Mouse (Mus musculus): ENCODE measurements around the gene Psd. TPM values are rescaled to one million over a fixed set of nuclear protein-coding genes. Genes with fewer than 3 reads are reported as not detected.

Gene Psd
- polyA plus RNA-seq, 1 experiment from 2014 or later, result 54.7 TPM

- Histone ChIP-seq H3K9me3 (no peaks in the 10 kb centered on the region), H3K9ac (peak overlapping the region; percentile 82), H3K4me2 (peak overlapping the region; percentile 75), H3K4me1 (peaks cover 10% of the 10 kb centered on the region), H3K36me3 (no peaks in the 10 kb centered on the region), H3K27me3 (replicated peaks) (no peaks in the 10 kb centered on the region), H3K27ac (peak overlapping the region; percentile 63; the same call in 1 of the 2 replicates), H3K4me3 (replicated peaks) (peak overlapping the region; percentile 84)
- ATAC-seq (ENCODE audit: insufficient read depth, low FRiP score, low read depth), result no peak
- 37% methylated on average over 15 of the region's 15 CpGs for WGBS
Observed at GRCm38 (mm10) chr19:46337719-46338330, 10.9 kb upstream of the Psd start.

- Histone ChIP-seq H3K36me3 (0 out of 2 replicates have a peak, but pooled peaks cover 5% of the 10 kb centered on the region), H3K4me2 (no peak overlapping the region), H3K27ac (no peak overlapping the region), H3K4me3 (replicated peaks) (no peak overlapping the region), H3K4me1 (peaks cover 14% of the 10 kb centered on the region), H3K9me3 (no peaks in the 10 kb centered on the region), H3K27me3 (replicated peaks) (no peaks in the 10 kb centered on the region), H3K9ac (no peak overlapping the region)
- ATAC-seq (ENCODE audit: insufficient read depth, low FRiP score, low read depth), result no peak
- WGBS, result 88% methylated on average over 3 of the region's 3 CpGs
Observed at GRCm38 (mm10) chr19:46333906-46334305, 7.0 kb upstream of the Psd start.

- no peaks in the 10 kb centered on the region for H3K27me3 ChIP-seq (replicated peaks)
- 74% methylated on average over 7 of the region's 7 CpGs for WGBS
Observed at GRCm38 (mm10) chr19:46332721-46333339, 5.9 kb upstream of the Psd start.

GRCm38 (mm10) chr19:46331936-46332335 lies 5.0 kb upstream of the Psd start:
- Histone ChIP-seq H3K9me3 (no peaks in the 10 kb centered on the region), H3K27ac (no peak overlapping the region), H3K4me2 (no peak overlapping the region), H3K4me3 (replicated peaks) (no peak overlapping the region), H3K36me3 (0 out of 2 replicates have a peak, but pooled peaks cover 5% of the 10 kb centered on the region), H3K9ac (no peak overlapping the region), H3K4me1 (peaks cover 21% of the 10 kb centered on the region), H3K27me3 (replicated peaks) (no peaks in the 10 kb centered on the region)
- 70% methylated on average over 3 of the region's 3 CpGs for WGBS
- no peak for ATAC-seq (ENCODE audit: insufficient read depth, low FRiP score, low read depth)

More at GRCm38 (mm10) chr19:46332721-46333339, 5.9 kb upstream of the Psd start:
- no peak overlapping the region for H3K4me3 ChIP-seq (replicated peaks)
- H3K4me1 ChIP-seq, result peaks cover 16% of the 10 kb centered on the region
- no peak overlapping the region for H3K4me2 ChIP-seq
- H3K9me3 ChIP-seq, result no peaks in the 10 kb centered on the region
- no peak overlapping the region for H3K9ac ChIP-seq
- H3K27ac ChIP-seq, result no peak overlapping the region
- no peak for ATAC-seq (ENCODE audit: insufficient read depth, low FRiP score, low read depth)
- H3K36me3 ChIP-seq, result 0 out of 2 replicates have a peak, but pooled peaks cover 5% of the 10 kb centered on the region

- H3K36me3 ChIP-seq, result 0 out of 2 replicates have a peak, but pooled peaks cover 5% of the 10 kb centered on the region
- no peaks in the 10 kb centered on the region for H3K9me3 ChIP-seq
- H3K27me3 ChIP-seq (replicated peaks), result peaks cover 6% of the 10 kb centered on the region
- no peak for ATAC-seq (ENCODE audit: insufficient read depth, low FRiP score, low read depth)
- H3K4me3 ChIP-seq (replicated peaks), result no peak overlapping the region
- 93% methylated on average over 14 of the region's 14 CpGs for WGBS
- H3K27ac ChIP-seq, result no peak overlapping the region
- no peak overlapping the region for H3K4me2 ChIP-seq
- peaks cover 26% of the 10 kb centered on the region for H3K4me1 ChIP-seq
- H3K9ac ChIP-seq, result no peak overlapping the region
Observed at GRCm38 (mm10) chr19:46331326-46331725, 4.4 kb upstream of the Psd start.

GRCm38 (mm10) chr19:46330696-46331095 lies 3.7 kb upstream of the Psd start:
- no peak for ATAC-seq (ENCODE audit: insufficient read depth, low FRiP score, low read depth)
- peaks cover 10% of the 10 kb centered on the region for H3K27me3 ChIP-seq (replicated peaks)
- no peak overlapping the region for H3K9ac ChIP-seq
- no peak overlapping the region for H3K4me2 ChIP-seq
- H3K4me1 ChIP-seq, result peaks cover 26% of the 10 kb centered on the region
- H3K27ac ChIP-seq, result no peak overlapping the region
- WGBS, result 91% methylated on average over 12 of the region's 12 CpGs
- H3K36me3 ChIP-seq, result 0 out of 2 replicates have a peak, but pooled peaks cover 5% of the 10 kb centered on the region
- H3K4me3 ChIP-seq (replicated peaks), result no peak overlapping the region
- H3K9me3 ChIP-seq, result no peaks in the 10 kb centered on the region

GRCm38 (mm10) chr19:46329951-46330350 lies 3.0 kb upstream of the Psd start:
- peak; percentile 61 for ATAC-seq (ENCODE audit: insufficient read depth, low FRiP score, low read depth)
- Histone ChIP-seq H3K9ac (no peak overlapping the region), H3K4me1 (peaks cover 26% of the 10 kb centered on the region), H3K4me2 (peak overlapping the region; percentile 100), H3K36me3 (0 out of 2 replicates have a peak, but pooled peaks cover 5% of the 10 kb centered on the region), H3K27me3 (replicated peaks) (peaks cover 18% of the 10 kb centered on the region), H3K27ac (no peak overlapping the region), H3K9me3 (no peaks in the 10 kb centered on the region), H3K4me3 (replicated peaks) (no peak overlapping the region)
- 6% methylated on average over 16 of the region's 16 CpGs for whole genome bisulfite sequencing

GRCm38 (mm10) chr19:46329031-46329641 lies 2.2 kb upstream of the Psd start:
- no peaks in the 10 kb centered on the region for H3K9me3 ChIP-seq
- no peak for ATAC-seq (ENCODE audit: insufficient read depth, low FRiP score, low read depth)
- H3K27me3 ChIP-seq (replicated peaks), result peaks cover 26% of the 10 kb centered on the region
- H3K4me2 ChIP-seq, result peak overlapping the region; percentile 100
- peaks cover 26% of the 10 kb centered on the region for H3K4me1 ChIP-seq
- H3K4me3 ChIP-seq (replicated peaks), result peak overlapping the region; percentile 51
- WGBS, result 1% methylated on average over 51 of the region's 54 CpGs
- H3K27ac ChIP-seq, result peak overlapping the region; percentile 91
- peak overlapping the region; percentile 58; the same call in 1 of the 2 replicates for H3K9ac ChIP-seq
- 0 out of 2 replicates have a peak, but pooled peaks cover 5% of the 10 kb centered on the region for H3K36me3 ChIP-seq

- WGBS, result under 1% methylated on average over 81 of the region's 81 CpGs
- peak within 1 kb of the TSS; percentile 100 for H3K4me2 ChIP-seq
- 0 out of 2 replicates have a peak, but pooled peaks cover 5% of the 10 kb centered on the region for H3K36me3 ChIP-seq
- peak; percentile 85 for ATAC-seq (ENCODE audit: insufficient read depth, low FRiP score, low read depth)
- H3K4me3 ChIP-seq (replicated peaks), result peak within 1 kb of the TSS; percentile 51
- H3K4me1 ChIP-seq, result peaks cover 26% of the 10 kb centered on the region
- peak within 1 kb of the TSS; percentile 91 for H3K27ac ChIP-seq
- H3K9ac ChIP-seq, result peak within 1 kb of the TSS; percentile 58; the same call in 1 of the 2 replicates
- H3K9me3 ChIP-seq, result no peaks in the 10 kb centered on the region
- H3K27me3 ChIP-seq (replicated peaks), result peaks cover 32% of the 10 kb centered on the region
Observed at GRCm38 (mm10) chr19:46328081-46329030, 1.4 kb upstream of the Psd start, which contains the start of gene Fbxl15. TSS of gene Fbxl15 (plus strand) at chr19:46328184.

GRCm38 (mm10) chr19:46327531-46328064 lies 642 bp upstream of the Psd start:
- peaks cover 26% of the 10 kb centered on the region for H3K4me1 ChIP-seq
- 0 out of 2 replicates have a peak, but pooled peaks cover 5% of the 10 kb centered on the region for H3K36me3 ChIP-seq
- no peak for ATAC-seq (ENCODE audit: insufficient read depth, low FRiP score, low read depth)
- WGBS, result 23% methylated on average over 14 of the region's 14 CpGs
- peak overlapping the region; percentile 100 for H3K4me2 ChIP-seq
- no peaks in the 10 kb centered on the region for H3K9me3 ChIP-seq
- H3K27ac ChIP-seq, result peak overlapping the region; percentile 91
- no peak overlapping the region for H3K9ac ChIP-seq
- H3K27me3 ChIP-seq (replicated peaks), result peaks cover 37% of the 10 kb centered on the region
- peak overlapping the region; percentile 51 for H3K4me3 ChIP-seq (replicated peaks)

Data from stomach, embryonic 15.5 days (tissue).